Mouse (Mus musculus) fat pad, adult 2 months (tissue): ENCODE data around the gene Ino80.
A peak's percentile ranks its signal among the peaks of the same experiment; 100 is the strongest.

ENCODE experiments used
- DNase-seq: peaks from one replicate; pipeline ENCODE4 v3.0.0-alpha.2; 2011; ENCODE audit warnings: low read depth, low spot score; ENCODE audit errors: extremely low read depth

Gene Ino80

GRCm38 (mm10) chr2:119356310-119356709 is 121.2 kb downstream of the Ino80 start:
- DNase-seq, result no peak

GRCm38 (mm10) chr2:119355651-119356050 is 121.8 kb downstream of the Ino80 start:
- no peak for DNase-seq

DNA sequence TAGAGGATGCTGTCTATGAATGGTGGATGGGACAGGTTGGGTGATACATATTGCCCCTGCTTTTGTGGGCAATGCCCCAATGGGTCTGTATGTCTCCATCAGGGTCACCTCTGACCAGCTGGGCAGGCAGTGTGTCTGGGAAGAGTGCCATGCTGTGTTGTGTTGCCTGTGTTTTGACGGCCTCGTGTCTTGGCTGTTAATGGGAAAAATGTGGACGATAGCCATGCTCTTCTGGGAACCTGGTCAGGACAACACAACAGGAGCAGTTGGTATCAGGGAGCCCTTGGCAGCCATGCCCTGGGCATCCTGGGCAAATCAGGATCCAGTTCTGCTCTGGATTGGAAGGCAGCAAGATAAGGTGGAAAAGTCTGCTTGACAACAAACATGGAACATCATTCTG is 122.4 kb downstream of the Ino80 start:
- DNase-seq, result no peak

DNA sequence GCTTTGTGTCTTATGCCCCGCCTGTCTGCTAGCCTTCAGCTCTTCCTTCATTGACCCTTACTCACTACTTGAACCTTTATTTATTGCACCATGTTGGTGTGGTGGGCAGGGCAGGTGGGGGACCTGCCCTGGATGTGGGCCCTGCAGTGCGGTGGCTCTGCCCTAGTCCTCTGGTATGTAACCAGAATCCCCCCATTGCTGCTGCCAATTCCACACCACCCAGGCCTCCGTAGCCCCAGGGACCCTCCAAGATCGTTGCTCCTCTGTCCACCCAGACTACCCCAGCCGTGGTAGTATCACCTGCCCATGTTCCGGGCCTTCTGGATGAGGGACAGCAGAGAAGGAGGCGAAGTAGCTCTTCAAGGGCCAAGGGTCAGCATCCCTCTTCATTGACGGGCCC is 123.8 kb downstream of the Ino80 start:
- no peak for DNase-seq

DNA sequence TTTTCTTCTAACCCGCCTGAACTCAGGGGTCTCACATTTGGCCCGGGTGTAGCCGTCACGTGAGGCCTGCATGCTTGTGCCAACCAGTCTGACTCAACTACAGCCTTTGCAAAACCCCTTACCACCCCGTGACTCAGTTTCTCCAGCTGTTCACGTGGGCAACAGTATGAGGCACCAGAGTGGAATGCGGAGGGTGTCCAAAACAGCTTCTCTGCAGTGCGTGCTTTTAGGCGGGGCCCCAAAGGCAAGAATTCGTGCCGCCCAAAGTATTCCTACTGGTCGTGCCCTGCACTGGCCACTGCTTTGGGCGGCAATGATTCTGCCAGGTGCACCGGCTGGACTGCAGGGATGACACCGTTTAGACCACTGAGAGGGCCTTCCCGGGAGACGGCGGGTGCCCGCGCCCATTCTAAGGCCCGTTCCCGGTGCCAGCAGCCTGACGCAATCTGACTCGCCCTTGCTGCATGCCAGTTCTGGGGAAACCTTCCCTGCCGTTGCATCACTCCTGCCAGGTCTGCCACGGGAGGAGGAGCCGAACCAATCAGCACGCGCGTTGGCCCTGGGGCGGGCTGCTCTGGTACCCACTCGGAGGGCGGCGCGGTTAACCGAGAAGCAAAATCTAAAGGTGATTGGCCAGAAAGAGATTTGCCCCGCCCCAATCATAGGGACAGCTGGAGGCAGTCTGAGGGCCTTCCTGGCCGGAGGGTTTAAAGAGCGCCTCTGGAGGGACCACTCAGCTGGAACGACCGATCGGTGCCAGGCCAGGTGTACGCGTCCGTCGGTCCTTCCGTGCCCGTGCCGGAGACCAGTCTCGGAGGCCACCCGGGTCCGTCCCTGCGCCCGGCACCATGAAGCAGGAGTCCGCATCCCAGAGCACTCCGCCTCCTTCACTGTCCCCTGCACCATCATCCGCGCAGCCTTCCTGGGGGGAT is 126.7 kb downstream of the Ino80 start, which contains the start of gene Chac1:
TSS of gene Chac1 (plus strand) at position 675 of the 932 bp plus-strand sequence.
- DNase-seq, result peak; percentile 36

DNA sequence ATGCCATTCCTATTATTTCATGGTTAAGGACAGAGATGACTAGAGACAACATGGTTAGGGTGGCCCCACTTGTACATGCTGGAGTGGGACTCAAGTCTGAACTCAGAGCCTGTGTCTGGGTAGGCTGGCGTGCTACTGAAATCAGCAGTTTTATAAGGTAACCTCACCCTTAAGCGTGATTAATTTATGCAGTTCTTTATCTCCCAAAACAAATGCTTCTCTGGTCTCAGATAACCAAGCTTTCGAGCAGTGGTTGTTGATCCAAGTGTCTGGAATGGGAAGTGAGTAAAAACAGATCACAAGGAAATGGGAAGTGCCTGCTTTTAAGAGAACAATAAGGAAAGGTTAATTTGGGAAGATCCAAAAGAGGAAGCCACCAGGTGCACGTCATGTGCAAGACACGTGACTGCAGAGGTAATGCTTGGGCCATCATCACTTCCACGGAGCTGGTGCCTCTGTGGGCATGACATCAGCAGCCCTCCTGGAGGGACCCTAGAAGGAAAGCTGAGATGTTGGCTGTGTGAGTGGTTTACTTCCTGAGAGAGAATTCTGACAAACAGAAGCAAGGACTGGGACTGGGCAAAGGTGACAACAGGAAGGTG is 132.8 kb downstream of the Ino80 start:
- no peak for DNase-seq

DNA sequence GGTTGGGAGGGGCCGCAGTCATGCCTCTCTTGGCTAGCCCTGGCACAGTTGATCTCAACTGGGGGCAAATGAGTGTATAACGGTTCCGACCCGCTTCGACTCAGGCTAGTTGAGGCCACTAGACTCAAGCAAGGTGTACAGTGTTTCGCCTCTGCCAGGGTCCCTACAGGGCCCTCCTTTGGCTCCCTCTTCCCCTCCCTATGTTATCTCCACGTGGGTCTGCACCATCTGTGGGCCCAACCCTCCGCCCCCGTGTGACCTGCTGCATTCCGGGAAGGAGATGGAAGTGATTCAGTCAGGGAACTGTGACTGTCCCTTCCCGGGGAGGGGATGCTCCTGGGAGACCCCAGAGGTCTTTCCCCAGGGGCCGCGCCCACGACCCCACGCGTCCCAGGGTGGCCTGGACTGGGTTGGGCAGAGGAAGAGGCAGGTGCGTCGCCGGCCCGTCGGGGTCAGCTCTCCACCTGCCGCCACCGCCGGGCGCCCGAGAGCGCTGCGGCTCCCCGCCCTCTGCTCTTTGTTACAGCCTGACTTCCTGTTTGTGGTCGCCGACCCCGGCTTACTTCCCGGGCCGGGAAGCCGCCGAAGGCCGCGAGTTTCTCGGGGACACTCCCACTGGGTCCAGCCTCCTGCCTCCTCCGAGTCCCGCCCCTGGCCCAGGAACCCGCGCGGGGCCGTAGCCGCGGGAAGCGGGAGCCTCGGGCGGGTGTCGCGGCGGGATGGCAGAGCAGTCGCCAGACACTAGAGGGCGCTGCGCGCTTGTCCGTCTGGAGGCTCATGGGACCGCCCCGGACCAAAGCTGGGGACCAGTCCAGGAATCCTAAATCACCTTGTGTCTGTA is 139.8 kb downstream of the Ino80 start:
- DNase-seq, result no peak

- DNase-seq, result no peak
These were observed 141.0 kb downstream of the Ino80 start for GRCm38 (mm10) chr2:119336470-119336869.

DNA sequence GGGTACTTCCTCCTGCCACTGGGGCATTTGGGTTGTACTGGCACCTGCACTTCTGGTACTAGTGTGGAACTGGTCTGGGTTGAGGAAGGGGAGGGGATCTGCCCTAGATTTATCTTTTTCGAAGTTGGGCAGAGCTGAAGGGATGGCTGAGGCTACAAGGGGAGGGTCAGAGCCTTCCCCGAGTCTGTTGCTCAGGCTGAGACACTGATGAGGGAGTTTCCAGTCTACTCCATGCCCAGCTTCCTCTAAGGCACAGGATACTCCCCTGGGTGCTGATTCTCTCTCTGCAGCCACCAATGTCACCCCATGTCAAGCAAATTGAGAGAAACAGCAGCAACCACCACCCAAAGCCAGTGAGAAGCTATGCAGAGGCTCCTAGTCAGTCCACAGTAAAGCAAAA is 141.5 kb downstream of the Ino80 start:
- no peak for DNase-seq

GRCm38 (mm10) chr2:119335535-119335934 is 142.0 kb downstream of the Ino80 start:
- DNase-seq, result no peak

GRCm38 (mm10) chr2:119334964-119335525 is 142.4 kb downstream of the Ino80 start:
- DNase-seq, result no peak

DNA sequence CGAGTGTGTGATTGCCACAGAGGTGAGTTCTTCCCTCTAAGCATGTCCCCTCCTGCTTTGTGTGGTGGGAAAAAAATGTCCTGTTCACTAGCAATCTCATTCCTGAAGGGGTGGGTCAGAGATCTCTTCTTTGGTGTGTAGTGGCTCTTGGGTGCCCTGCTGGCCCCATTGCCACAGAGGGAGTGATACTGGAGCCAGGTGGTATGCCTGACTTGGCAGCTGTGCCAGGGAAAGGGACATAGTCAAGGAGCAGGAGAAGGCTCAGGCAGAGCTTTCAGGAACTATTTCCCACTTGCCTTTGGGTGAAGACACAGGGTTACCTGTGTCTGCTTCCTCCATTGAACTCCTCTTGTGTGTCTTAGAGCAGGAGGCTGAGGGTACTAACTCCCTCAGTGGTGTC is 143.4 kb downstream of the Ino80 start:
- no peak for DNase-seq

DNA sequence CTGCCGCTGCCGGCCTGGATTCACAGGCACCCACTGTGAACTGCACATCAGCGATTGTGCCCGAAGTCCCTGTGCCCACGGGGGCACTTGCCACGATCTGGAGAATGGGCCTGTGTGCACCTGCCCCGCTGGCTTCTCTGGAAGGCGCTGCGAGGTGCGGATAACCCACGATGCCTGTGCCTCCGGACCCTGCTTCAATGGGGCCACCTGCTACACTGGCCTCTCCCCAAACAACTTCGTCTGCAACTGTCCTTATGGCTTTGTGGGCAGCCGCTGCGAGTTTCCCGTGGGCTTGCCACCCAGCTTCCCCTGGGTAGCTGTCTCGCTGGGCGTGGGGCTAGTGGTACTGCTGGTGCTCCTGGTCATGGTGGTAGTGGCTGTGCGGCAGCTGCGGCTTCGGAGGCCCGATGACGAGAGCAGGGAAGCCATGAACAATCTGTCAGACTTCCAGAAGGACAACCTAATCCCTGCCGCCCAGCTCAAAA is 145.3 kb downstream of the Ino80 start:
- no peak for DNase-seq

DNA sequence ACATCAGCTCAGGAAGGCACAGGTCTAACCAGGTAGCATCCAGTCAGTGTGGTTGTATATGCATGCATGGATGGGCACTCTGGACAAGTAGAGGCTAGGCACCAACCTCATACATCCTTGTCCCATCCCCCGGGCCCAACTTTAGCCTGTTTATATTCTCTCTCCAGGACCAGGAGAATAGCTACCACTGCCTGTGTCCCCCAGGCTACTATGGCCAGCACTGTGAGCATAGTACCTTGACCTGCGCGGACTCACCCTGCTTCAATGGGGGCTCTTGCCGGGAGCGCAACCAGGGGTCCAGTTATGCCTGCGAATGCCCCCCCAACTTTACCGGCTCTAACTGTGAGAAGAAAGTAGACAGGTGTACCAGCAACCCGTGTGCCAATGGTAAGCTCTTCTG is 146.7 kb downstream of the Ino80 start:
- no peak for DNase-seq

DNA sequence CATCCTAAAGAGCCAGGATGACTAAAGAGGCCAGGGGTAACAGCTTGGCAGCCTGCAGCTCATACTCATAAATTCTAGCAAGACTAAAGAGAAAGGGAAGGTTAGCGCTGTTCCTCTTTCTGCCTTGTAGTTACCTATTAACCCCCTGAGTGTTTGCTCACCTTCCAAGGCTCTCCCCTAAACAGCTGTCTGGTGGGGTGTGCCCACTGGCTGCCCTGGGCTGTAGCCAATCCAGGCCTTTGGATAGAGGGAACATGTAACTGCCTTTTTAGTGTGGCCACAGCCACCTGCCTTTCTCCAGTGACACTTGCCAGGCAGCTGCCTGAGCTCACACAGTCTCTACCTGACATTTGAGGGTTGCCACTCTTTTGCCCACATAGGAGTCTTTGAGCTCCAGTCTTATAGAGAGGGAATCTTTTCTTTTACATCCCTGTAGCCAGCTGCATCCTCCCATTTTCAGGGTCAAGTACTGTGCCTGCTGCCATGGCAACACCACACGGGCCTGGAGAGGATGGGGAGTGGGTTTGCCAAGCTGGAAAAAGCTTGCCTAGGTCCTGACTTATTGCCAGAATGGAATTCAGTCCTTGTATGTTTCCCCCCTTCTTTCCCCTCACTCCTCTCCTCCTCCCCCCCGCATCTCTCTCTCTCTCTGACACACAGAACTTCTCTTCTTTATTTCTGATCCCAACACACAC is 148.2 kb downstream of the Ino80 start:
- no peak for DNase-seq

DNA sequence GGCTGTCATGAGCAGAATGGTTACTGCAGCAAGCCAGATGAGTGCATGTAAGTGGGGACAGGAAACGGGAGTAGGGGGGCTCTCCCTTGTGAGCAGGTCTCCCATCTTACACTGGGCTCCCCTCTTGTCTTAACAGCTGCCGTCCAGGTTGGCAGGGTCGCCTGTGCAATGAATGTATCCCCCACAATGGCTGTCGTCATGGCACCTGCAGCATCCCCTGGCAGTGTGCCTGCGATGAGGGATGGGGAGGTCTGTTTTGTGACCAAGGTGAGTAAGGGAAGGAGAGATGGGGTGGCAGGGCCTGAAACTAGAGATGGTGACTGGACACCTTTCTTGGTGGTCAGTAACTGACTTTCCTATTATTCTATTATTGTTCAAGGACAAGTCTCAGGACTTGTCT is 148.9 kb downstream of the Ino80 start:
- no peak for DNase-seq

DNA sequence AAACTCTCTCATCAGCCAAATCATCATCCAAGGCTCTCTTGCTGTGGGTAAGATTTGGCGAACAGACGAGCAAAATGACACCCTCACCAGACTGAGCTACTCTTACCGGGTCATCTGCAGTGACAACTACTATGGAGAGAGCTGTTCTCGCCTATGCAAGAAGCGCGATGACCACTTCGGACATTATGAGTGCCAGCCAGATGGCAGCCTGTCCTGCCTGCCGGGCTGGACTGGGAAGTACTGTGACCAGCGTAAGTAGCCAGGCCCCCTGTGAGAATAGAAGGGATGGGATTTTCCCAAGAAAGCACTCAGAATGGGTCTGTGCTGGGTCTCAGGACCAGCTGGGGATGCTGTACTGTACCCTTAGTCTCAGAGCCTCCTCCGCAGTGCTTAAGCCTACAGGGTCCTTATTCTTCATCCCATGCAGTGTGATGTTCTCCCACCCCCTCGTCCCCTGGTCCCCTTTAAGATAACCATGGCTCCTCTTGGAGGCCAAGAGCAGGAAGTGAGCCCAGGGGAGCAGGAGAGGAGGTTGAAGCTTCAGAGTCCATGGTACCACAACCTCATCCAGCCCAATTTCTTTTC is 149.5 kb downstream of the Ino80 start:
- DNase-seq, result no peak

DNA sequence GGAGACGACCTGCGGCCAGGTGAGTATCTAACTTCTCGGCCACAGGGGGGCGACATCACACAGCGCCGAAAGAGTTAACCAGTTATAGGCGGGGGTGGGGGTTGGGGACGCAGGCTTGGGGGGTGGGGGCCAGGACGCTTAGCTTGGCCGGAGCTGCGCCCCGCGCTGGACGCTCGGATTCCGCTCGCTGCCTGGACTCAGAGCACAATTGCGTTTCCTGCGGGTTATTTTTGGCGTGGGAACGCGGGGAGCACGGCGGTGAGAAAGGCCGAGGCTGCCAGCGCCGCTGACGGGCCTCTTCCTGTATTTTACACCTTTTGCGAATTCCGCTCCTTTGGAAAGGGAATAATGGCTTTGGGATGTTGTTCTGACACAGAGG is 150.4 kb downstream of the Ino80 start:
- DNase-seq, result no peak

- DNase-seq, result no peak
These were observed 151.1 kb downstream of the Ino80 start for GRCm38 (mm10) chr2:119326161-119327101.
